Mouse (Mus musculus): ENCODE measurements around the gene Ispd.

The Ispd gene

GRCm38 (mm10) chr12:36468325-36469044, 87.2 kb downstream of the Ispd start:
- no peak for DNase-seq (ENCODE audit: low read depth, low spot score)

DNA sequence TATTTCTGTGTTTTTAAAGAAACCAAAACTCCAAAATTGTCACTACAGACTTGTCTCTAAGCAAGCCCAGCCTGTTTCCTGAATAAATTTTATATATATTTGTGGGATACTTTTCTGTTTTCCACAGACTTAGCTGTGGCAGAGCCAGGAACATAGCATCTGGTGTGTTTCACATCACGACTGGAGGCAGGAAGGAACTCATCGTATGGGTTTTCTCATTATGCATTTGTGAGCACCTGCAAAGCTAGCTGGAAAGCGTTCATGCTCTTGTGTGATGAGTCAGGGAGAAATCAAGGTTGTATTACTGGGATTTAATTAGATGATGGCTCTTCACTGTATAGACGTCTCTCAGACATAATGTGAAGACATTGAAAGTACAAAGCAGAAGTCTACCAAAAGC, 90.2 kb downstream of the Ispd start:
- no peak for DNase-seq (ENCODE audit: low read depth, low spot score)

DNA sequence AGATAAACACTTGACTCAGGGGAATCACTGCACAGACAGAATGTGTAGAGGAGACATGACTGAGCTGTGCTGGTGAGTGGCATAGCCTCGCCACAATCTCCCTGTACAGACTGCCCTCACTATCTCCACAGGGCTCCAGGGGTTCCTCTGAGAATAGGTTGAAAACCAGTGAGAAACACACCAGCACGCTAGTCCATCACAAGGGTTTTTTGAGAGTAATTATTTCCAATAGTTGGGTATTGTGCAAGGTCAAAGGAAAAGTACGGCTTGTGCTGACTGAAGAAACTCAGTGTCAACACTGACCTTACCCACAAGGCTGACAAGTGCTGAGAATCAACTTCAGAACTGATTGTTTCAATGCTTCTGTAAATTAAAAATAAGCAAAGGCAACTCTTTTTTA, 92.9 kb downstream of the Ispd start:
- DNase-seq (ENCODE audit: low read depth, low spot score): no peak

DNA sequence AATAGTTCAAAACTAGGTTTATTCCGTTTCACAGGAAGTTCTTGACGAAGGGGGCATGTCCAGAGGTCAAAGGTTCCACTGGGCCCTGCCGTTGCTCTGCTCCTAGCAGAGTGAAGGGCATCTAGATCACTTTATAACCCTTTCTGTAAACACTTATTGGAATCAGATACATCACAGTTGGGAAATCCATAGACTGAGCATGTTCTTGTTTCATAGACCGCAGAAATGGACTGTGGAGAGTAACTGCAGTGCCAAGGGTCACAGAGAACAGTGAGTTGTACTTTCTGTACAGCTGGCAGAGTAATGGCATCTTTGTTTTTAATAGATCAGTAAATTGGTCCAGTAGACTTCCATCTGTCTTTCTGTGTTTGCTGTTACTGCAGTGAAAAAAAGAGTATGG, 94.0 kb downstream of the Ispd start:
- DNase-seq (ENCODE audit: low read depth, low spot score): no peak

DNA sequence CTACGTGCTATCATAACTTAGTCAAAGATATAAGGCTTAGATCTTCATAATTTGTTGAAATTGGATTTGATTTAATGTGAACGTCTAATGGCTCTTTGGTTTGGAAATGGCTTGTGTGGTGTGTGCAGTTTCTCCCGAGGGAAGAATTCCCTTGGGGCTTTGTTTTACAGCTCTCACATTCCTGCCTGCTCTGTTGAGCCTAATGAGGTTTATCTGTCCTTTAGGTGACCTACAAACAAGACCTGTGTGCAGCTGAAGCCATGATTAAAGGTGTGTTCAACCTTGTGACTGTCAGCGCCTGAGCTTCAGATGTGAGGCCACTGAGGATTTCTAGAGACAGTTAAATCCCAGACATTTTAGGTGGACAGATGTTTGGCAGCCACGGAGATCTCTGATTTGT, 95.2 kb downstream of the Ispd start:
- DNase-seq (ENCODE audit: low read depth, low spot score): no peak

DNA sequence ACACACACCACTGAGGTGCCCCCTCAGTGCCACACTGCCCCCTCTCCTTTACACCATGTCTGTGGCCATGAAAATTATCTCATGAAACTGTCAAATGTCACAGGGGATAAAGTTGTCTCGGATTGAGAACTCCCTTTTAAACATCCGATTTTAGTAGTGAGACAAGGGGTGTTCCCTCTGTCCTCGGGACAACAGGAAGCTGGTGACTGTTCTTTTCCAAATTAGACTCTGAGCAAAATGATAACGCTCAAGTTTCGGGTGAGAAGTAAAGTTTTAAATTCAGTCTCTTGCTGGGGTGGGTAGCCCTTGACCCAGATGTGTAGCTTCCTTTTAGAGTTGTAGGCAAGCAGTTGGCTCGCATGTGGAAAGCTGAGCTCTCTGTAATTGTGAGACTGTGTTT, 96.3 kb downstream of the Ispd start:
- no peak for DNase-seq (ENCODE audit: low read depth, low spot score)

DNA sequence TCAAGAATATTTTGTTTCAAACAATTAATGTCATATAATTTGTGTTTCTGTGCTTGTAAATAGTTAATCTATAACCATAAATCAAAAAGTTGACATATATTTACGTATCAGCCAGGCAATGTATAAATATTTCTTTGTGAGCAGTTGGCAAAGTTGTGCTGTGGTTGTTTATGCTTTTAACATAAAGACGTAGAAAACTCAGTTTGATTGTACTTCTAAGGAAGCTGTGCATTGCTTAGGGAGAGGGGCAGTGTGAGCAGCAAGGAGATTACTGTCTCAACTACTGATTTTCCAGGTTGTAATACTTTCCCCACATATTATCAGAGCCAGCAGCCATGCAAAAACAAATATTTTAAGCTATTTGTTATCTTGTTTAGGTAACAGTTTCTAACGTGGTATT, 96.7 kb downstream of the Ispd start:
- DNase-seq (ENCODE audit: low read depth, low spot score): no peak

DNA sequence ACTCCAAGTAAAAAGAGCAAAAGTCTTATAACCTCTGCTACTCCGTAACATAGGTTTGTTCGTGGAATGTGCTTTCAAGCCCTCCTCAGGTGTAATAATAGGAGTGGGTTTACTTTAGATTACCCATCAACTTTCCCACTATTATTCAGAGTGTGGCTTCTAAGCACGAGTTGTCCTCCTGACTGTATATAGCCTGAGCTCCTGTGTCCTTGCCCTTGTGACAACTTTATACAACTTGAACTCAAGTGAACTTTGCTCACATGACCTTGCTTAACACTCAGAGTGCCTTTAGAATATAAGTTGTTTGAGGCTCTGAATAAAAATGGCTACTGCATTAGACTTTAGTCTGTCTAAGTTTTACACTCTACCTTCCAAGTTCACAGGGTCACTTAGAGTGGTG, 100.5 kb downstream of the Ispd start:
- DNase-seq (ENCODE audit: low read depth, low spot score): no peak

DNA sequence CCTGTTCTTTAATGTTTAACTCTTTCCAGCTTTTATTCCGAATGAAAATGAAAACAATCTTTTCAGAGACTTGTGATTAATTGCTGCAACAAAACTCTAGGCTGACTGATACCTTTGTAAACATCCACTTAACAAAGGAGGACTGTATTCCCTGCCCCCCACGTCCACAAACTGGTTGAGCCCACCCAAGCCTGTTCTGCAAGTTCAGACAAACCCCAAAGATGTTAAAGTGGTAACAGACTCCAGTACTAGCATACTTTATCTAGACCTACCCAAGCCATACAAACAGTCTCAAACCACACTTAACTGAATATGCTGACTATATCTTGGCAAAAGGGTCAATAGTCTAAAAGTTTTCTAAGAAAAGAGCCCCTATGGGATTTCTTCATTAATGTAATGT, 102.1 kb downstream of the Ispd start:
- DNase-seq (ENCODE audit: low read depth, low spot score): no peak

GRCm38 (mm10) chr12:36497565-36497964, 116.3 kb downstream of the Ispd start:
- no peak for DNase-seq (ENCODE audit: low read depth, low spot score)

- DNase-seq (ENCODE audit: low read depth, low spot score): no peak
Observed at GRCm38 (mm10) chr12:36507111-36507903, 126.1 kb downstream of the Ispd start.

GRCm38 (mm10) chr12:36509954-36510642, 128.8 kb downstream of the Ispd start:
- DNase-seq (ENCODE audit: low read depth, low spot score): peak; percentile 67

- no peak for DNase-seq (ENCODE audit: low read depth, low spot score)
Observed at GRCm38 (mm10) chr12:36521774-36522173, 140.5 kb downstream of the Ispd start.

DNA sequence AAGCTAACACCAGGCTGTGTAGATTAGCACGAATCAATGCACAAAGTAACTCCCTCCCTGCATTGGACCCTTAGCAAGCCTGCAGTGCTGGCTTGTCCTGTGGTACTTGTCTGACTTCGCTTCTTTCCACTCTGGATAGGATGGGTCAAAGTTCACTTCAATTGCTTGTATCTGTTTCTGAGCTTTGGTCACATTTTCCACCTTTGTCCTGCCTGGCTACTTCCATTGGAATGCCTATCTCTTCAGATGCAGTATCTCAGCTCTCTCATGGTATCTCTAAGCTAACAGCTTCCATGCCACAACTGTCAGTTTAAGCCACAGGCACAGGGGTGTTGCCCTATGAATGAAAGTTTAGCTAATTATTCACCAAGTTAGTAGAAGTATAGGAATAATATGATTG, 142.3 kb downstream of the Ispd start:
- no peak for DNase-seq (ENCODE audit: low read depth, low spot score)

DNA sequence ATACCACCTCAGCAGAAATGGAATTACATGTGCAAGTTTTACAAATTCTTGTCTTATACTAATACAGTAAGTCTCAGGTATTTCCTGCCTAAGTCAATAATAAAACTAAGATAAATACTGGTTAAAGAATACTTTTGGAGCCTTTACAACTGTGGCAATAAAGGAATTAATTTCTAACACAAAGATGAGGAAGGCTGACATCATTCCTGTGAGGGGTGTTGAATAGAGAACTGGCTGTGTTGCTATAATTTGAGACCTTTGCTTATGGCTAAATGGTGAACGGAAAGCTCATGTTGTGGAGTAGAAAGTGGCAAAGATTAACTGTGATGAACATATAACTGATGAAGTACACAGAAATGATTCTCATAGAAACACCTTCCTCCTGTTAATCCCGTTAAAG, 149.7 kb downstream of the Ispd start:
- DNase-seq (ENCODE audit: low read depth, low spot score): no peak

GRCm38 (mm10) chr12:36531421-36532072, 150.3 kb downstream of the Ispd start:
- no peak for DNase-seq (ENCODE audit: low read depth, low spot score)

- no peak for DNase-seq (ENCODE audit: low read depth, low spot score)
Observed at GRCm38 (mm10) chr12:36532525-36532924, 151.3 kb downstream of the Ispd start.

- no peak for DNase-seq (ENCODE audit: low read depth, low spot score)
Observed at GRCm38 (mm10) chr12:36533160-36533900, 152.1 kb downstream of the Ispd start.

GRCm38 (mm10) chr12:36534589-36534988, 153.3 kb downstream of the Ispd start:
- no peak for DNase-seq (ENCODE audit: low read depth, low spot score)

DNA sequence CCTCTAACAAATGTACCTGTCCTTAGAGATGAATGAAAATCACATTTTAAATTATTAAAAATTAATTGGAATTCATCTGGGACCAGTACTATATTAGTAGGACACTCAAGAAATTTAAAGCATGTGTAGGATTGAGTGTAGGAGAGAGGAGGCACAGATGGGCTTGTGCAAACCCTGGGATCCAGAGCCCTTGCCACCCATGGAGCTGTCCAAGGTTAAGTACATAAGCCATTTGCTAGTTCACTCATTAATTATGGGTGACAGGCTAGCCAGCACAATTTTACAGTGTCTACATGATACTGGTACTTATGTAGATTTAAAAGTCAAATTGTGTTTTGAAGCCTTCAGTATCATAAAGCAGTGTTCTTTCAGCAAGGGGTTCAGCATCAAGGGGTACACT, 164.1 kb downstream of the Ispd start:
- DNase-seq (ENCODE audit: low read depth, low spot score): peak; percentile 3

- DNase-seq (ENCODE audit: low read depth, low spot score): no peak
Observed at GRCm38 (mm10) chr12:36549474-36549873, 168.2 kb downstream of the Ispd start.
